Mouse (Mus musculus): ENCODE measurements around the gene Rpl18a. TPM values are rescaled to one million over a fixed set of nuclear protein-coding genes. Genes with fewer than 3 reads are reported as not detected.

Rpl18a gene
- polyA plus RNA-seq, 1 experiment from 2014 or later = 2,480 TPM

- Histone ChIP-seq H3K4me3 (replicated peaks; ENCODE audit: low read length) (peak overlapping the region; percentile 51), H3K4me2 (ENCODE audit: low read length) (peak overlapping the region; percentile 75), H3K36me3 (ENCODE audit: control insufficient read depth, insufficient read depth) (no peaks in the 10 kb centered on the region), H3K9me3 (ENCODE audit: control insufficient read depth, low read length) (no peaks in the 10 kb centered on the region), H3K9ac (replicated peaks; ENCODE audit: low read depth, low read length) (peak overlapping the region; percentile 63), H3K27me3 (replicated peaks; ENCODE audit: control insufficient read depth, insufficient read depth, low read length) (no peaks in the 10 kb centered on the region), H3K4me1 (replicated peaks; ENCODE audit: control insufficient read depth, insufficient read depth, low read length) (peaks cover 16% of the 10 kb centered on the region), H3K27ac (ENCODE audit: low read length) (no peak overlapping the region)
- ATAC-seq = peak; percentile 79
- 6% methylated on average over 33 of the region's 33 CpGs for WGBS
These were observed 40.5 kb downstream of the Rpl18a start for GRCm38 (mm10) chr8:70856541-70857197.

- Histone ChIP-seq H3K4me1 (replicated peaks; ENCODE audit: control insufficient read depth, insufficient read depth, low read length) (peaks cover 13% of the 10 kb centered on the region), H3K4me2 (ENCODE audit: low read length) (no peak overlapping the region), H3K4me3 (replicated peaks; ENCODE audit: low read length) (no peak overlapping the region), H3K9ac (replicated peaks; ENCODE audit: low read depth, low read length) (no peak overlapping the region), H3K27ac (ENCODE audit: low read length) (no peak overlapping the region), H3K9me3 (ENCODE audit: control insufficient read depth, low read length) (no peaks in the 10 kb centered on the region), H3K36me3 (ENCODE audit: control insufficient read depth, insufficient read depth) (no peaks in the 10 kb centered on the region), H3K27me3 (replicated peaks; ENCODE audit: control insufficient read depth, insufficient read depth, low read length) (no peaks in the 10 kb centered on the region)
- ATAC-seq = no peak
- 67% methylated on average over 5 of the region's 5 CpGs for WGBS
These were observed 41.2 kb downstream of the Rpl18a start for GRCm38 (mm10) chr8:70856028-70856427.

DNA sequence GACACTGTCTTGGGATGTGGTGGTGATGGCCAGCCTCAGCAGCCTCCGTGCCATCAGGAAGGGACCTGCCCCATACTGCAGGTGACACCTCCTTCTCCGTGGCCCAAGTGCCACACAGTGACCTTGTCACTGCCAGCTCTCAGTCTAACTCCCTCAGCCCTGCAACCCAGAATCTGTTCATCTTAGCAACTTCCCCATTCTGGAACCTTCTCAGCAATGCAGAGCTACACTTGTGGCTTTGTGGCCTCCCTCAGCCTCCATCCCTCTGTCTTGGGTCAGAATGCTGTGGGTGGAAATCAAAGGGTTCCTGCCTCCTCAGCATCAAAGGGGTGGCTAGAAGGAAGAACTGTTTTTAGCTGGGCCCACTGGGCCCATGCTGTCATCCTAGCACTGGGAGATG lies 43.3 kb downstream of the Rpl18a start:
- no peak for ATAC-seq
- 85% methylated on average over 2 of the region's 2 CpGs for WGBS
- H3K27ac ChIP-seq (ENCODE audit: low read length) = no peak overlapping the region
- peaks cover 13% of the 10 kb centered on the region for H3K4me1 ChIP-seq (replicated peaks; ENCODE audit: control insufficient read depth, insufficient read depth, low read length)
- H3K4me3 ChIP-seq (replicated peaks; ENCODE audit: low read length) = no peak overlapping the region
- no peaks in the 10 kb centered on the region for H3K36me3 ChIP-seq (ENCODE audit: control insufficient read depth, insufficient read depth)
- no peak overlapping the region for H3K4me2 ChIP-seq (ENCODE audit: low read length)
- H3K27me3 ChIP-seq (replicated peaks; ENCODE audit: control insufficient read depth, insufficient read depth, low read length) = no peaks in the 10 kb centered on the region
- H3K9me3 ChIP-seq (ENCODE audit: control insufficient read depth, low read length) = no peaks in the 10 kb centered on the region
- H3K9ac ChIP-seq (replicated peaks; ENCODE audit: low read depth, low read length) = no peak overlapping the region

DNA sequence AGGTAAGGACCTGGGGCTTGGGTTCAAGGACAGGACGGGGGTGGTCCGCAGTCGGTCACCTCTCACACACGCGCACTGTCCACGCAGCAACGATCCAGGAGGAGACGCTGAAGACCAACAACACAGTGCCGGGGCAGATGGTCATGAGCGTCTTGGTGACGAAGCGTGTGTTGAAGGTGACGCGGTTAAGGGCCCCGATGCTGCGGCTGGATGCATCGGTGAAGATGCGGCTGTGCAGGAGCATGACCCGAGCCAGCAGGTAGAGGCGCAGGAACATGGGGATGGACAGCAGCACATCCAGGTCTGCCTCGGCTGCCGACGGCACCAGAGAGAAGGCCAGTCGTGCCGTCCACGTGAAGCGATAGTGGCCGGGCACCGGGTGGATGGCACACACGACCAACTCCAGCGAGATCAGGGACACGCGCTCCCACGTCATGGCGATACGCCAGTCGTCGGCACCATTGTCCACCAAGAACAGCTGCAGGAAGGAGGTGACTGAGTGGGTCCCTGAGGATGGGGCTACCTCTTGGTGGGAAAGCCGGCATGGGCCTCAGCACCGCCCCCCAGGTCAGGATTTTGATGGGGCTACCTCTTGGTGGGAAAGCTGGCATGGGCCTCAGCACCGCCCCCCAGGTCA lies 44.5 kb downstream of the Rpl18a start:
- Histone ChIP-seq H3K4me1 (replicated peaks; ENCODE audit: control insufficient read depth, insufficient read depth, low read length) (peaks cover 13% of the 10 kb centered on the region), H3K36me3 (ENCODE audit: control insufficient read depth, insufficient read depth) (no peaks in the 10 kb centered on the region), H3K27me3 (replicated peaks; ENCODE audit: control insufficient read depth, insufficient read depth, low read length) (no peaks in the 10 kb centered on the region), H3K4me2 (ENCODE audit: low read length) (no peak overlapping the region), H3K4me3 (replicated peaks; ENCODE audit: low read length) (no peak overlapping the region), H3K9ac (replicated peaks; ENCODE audit: low read depth, low read length) (no peak overlapping the region), H3K27ac (ENCODE audit: low read length) (no peak overlapping the region), H3K9me3 (ENCODE audit: control insufficient read depth, low read length) (no peaks in the 10 kb centered on the region)
- no peak for ATAC-seq
- WGBS = 92% methylated on average over 41 of the region's 41 CpGs

- no peaks in the 10 kb centered on the region for H3K9me3 ChIP-seq (ENCODE audit: control insufficient read depth, low read length)
- H3K4me1 ChIP-seq (replicated peaks; ENCODE audit: control insufficient read depth, insufficient read depth, low read length) = peaks cover 6% of the 10 kb centered on the region
- no peak overlapping the region for H3K4me3 ChIP-seq (replicated peaks; ENCODE audit: low read length)
- H3K36me3 ChIP-seq (ENCODE audit: control insufficient read depth, insufficient read depth) = no peaks in the 10 kb centered on the region
- 53% methylated on average over 6 of the region's 6 CpGs for WGBS
- no peak overlapping the region for H3K4me2 ChIP-seq (ENCODE audit: low read length)
- H3K27ac ChIP-seq (ENCODE audit: low read length) = no peak overlapping the region
- no peak for ATAC-seq
- H3K9ac ChIP-seq (replicated peaks; ENCODE audit: low read depth, low read length) = no peak overlapping the region
- no peaks in the 10 kb centered on the region for H3K27me3 ChIP-seq (replicated peaks; ENCODE audit: control insufficient read depth, insufficient read depth, low read length)
These were observed 45.4 kb downstream of the Rpl18a start for GRCm38 (mm10) chr8:70851837-70852236.

GRCm38 (mm10) chr8:70850947-70851346 lies 46.3 kb downstream of the Rpl18a start:
- Histone ChIP-seq H3K27me3 (replicated peaks; ENCODE audit: control insufficient read depth, insufficient read depth, low read length) (no peaks in the 10 kb centered on the region), H3K9ac (replicated peaks; ENCODE audit: low read depth, low read length) (no peak overlapping the region), H3K4me2 (ENCODE audit: low read length) (no peak overlapping the region), H3K9me3 (ENCODE audit: control insufficient read depth, low read length) (no peaks in the 10 kb centered on the region), H3K36me3 (ENCODE audit: control insufficient read depth, insufficient read depth) (no peaks in the 10 kb centered on the region), H3K4me1 (replicated peaks; ENCODE audit: control insufficient read depth, insufficient read depth, low read length) (no peaks in the 10 kb centered on the region), H3K4me3 (replicated peaks; ENCODE audit: low read length) (no peak overlapping the region), H3K27ac (ENCODE audit: low read length) (no peak overlapping the region)
- no peak for ATAC-seq
- 89% methylated on average over 4 of the region's 4 CpGs for WGBS

- H3K4me3 ChIP-seq (replicated peaks; ENCODE audit: low read length) = no peak overlapping the region
- H3K4me2 ChIP-seq (ENCODE audit: low read length) = no peak overlapping the region
- H3K4me1 ChIP-seq (replicated peaks; ENCODE audit: control insufficient read depth, insufficient read depth, low read length) = no peaks in the 10 kb centered on the region
- H3K36me3 ChIP-seq (ENCODE audit: control insufficient read depth, insufficient read depth) = no peaks in the 10 kb centered on the region
- H3K9ac ChIP-seq (replicated peaks; ENCODE audit: low read depth, low read length) = no peak overlapping the region
- no peak for ATAC-seq
- no peak overlapping the region for H3K27ac ChIP-seq (ENCODE audit: low read length)
- H3K9me3 ChIP-seq (ENCODE audit: control insufficient read depth, low read length) = no peaks in the 10 kb centered on the region
- H3K27me3 ChIP-seq (replicated peaks; ENCODE audit: control insufficient read depth, insufficient read depth, low read length) = no peaks in the 10 kb centered on the region
- 86% methylated on average over 7 of the region's 7 CpGs for whole genome bisulfite sequencing
These were observed 46.9 kb downstream of the Rpl18a start for GRCm38 (mm10) chr8:70850132-70850845.

DNA sequence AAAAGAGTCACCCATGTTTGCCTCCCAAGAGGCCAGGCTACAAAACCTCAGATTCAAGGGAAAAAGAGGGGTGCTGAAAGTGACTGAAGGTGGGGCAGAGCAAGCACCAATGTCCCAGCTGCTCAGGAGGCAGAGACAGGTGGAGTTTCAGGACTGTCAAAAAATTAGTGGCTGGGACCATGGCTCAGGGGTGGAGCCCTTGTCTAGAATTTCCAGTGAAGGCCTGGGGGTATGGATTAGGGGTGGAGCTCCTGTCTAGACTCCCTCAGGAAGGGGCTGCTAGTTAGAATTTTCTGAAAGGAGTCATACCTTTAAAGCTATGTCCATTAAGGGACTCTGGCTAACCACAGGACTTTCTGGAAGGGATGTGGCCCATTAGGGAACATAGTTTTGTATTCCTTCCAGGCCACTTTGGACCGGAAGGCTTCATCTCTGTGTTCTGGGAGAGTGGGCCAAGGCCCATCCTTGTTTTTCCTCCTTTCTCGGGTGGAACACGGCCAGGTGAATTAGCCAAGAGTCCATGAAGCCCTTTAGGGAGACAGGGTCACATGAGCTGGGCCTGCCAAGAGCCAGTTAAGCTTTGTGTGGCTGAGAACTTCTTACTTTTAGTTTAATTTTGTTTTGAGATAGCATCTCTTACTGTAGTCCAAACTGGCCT lies 47.8 kb downstream of the Rpl18a start:
- no peak for ATAC-seq
- H3K27ac ChIP-seq (ENCODE audit: low read length) = no peak overlapping the region
- H3K36me3 ChIP-seq (ENCODE audit: control insufficient read depth, insufficient read depth) = no peaks in the 10 kb centered on the region
- H3K4me2 ChIP-seq (ENCODE audit: low read length) = no peak overlapping the region
- no peak overlapping the region for H3K9ac ChIP-seq (replicated peaks; ENCODE audit: low read depth, low read length)
- no peak overlapping the region for H3K4me3 ChIP-seq (replicated peaks; ENCODE audit: low read length)
- no peaks in the 10 kb centered on the region for H3K27me3 ChIP-seq (replicated peaks; ENCODE audit: control insufficient read depth, insufficient read depth, low read length)
- H3K9me3 ChIP-seq (ENCODE audit: control insufficient read depth, low read length) = no peaks in the 10 kb centered on the region
- no peaks in the 10 kb centered on the region for H3K4me1 ChIP-seq (replicated peaks; ENCODE audit: control insufficient read depth, insufficient read depth, low read length)
- 89% methylated on average over 3 of the region's 3 CpGs for WGBS
